Comparison of ENCODE assay signal across 9 mouse cellular contexts in genomic region chr2:141434731-141435570, GRCm38 (mm10).
DNase-seq lines count a peak whose midpoint lies in the region; ATAC-seq and TF ChIP-seq lines count a peak whose summit lies in the region.
"Had no signal": no experiment of that assay in that cellular context is flagged by ENCODE, and none has a peak within 500 bp of the region (broad histone marks: within the 10 kb centered on the region; RNA-seq: fewer than 3 reads in every experiment).

No protein-coding gene starts in this region.

- H3K27ac ChIP-seq in forebrain, embryonic 16.5 days (ENCODE audit: low read length), result peak overlapping the region; percentile 55
- H3K27ac ChIP-seq in neural tube, embryonic 14.5 days (ENCODE audit: low read depth, low read length), result no peak overlapping the region
- no peak overlapping the region for H3K27ac ChIP-seq in thymus, adult 2 months (ENCODE audit: control insufficient read depth, insufficient read depth, low read length)
- H3K27ac ChIP-seq in heart, embryonic 11.5 days (ENCODE audit: low read depth, low read length), result no peak overlapping the region
- H3K27ac ChIP-seq: liver, embryonic 15.5 days had no signal

- no peaks in the 10 kb centered on the region for H3K9me3 ChIP-seq in forebrain, embryonic 16.5 days (ENCODE audit: control insufficient read depth, low read length)
- H3K9me3 ChIP-seq in neural tube, embryonic 14.5 days (ENCODE audit: control insufficient read depth, low read length), result no peaks in the 10 kb centered on the region
- no peaks in the 10 kb centered on the region for H3K9me3 ChIP-seq in heart, embryonic 11.5 days (replicated peaks; ENCODE audit: control insufficient read depth, low read length)
- H3K9me3 ChIP-seq: liver, embryonic 15.5 days had no signal

- no peak for TF ChIP-seq CTCF in thymus, adult 2 months (IDR thresholded peaks at IDR 0.05; ENCODE audit: borderline replicate concordance, control insufficient read depth, extremely low read depth, insufficient read depth, low read length, poor library complexity)

- H3K27me3 ChIP-seq in forebrain, embryonic 16.5 days (replicated peaks; ENCODE audit: control insufficient read depth, insufficient read depth, low read length), result no peaks in the 10 kb centered on the region
- H3K27me3 ChIP-seq in neural tube, embryonic 14.5 days (ENCODE audit: control insufficient read depth, insufficient read depth, low read length), result no peaks in the 10 kb centered on the region
- H3K27me3 ChIP-seq in thymus, adult 2 months (ENCODE audit: control insufficient read depth, insufficient read depth, low read length), result no peaks in the 10 kb centered on the region
- no peaks in the 10 kb centered on the region for H3K27me3 ChIP-seq in heart, embryonic 11.5 days (ENCODE audit: control insufficient read depth, insufficient read depth, low read length)
- H3K27me3 ChIP-seq: liver, embryonic 15.5 days had no signal

- H3K36me3 ChIP-seq in forebrain, embryonic 16.5 days (ENCODE audit: control insufficient read depth, insufficient read depth), result no peaks in the 10 kb centered on the region
- H3K36me3 ChIP-seq in neural tube, embryonic 14.5 days (ENCODE audit: control insufficient read depth, insufficient read depth, low read length), result no peaks in the 10 kb centered on the region
- no peaks in the 10 kb centered on the region for H3K36me3 ChIP-seq in thymus, adult 2 months (ENCODE audit: control insufficient read depth, insufficient read depth, low read length)
- H3K36me3 ChIP-seq in heart, embryonic 11.5 days (ENCODE audit: control insufficient read depth, insufficient read depth, low read length), result no peaks in the 10 kb centered on the region
- H3K36me3 ChIP-seq: liver, embryonic 15.5 days had no signal

- WGBS in forebrain, embryonic 16.5 days, result 38% methylated on average over 16 of the region's 16 CpGs
- WGBS in neural tube, embryonic 14.5 days, result 31% methylated on average over 16 of the region's 16 CpGs
- 76% methylated on average over 16 of the region's 16 CpGs for WGBS in thymus, adult 2 months
- 71% methylated on average over 16 of the region's 16 CpGs for WGBS in heart, embryonic 11.5 days (ENCODE audit: insufficient replicate concordance)

- peak overlapping the region; percentile 31 for H3K4me2 ChIP-seq in forebrain, embryonic 16.5 days (ENCODE audit: low read length)
- H3K4me2 ChIP-seq in neural tube, embryonic 14.5 days (ENCODE audit: low read depth, low read length), result peak overlapping the region; percentile 29; the same call in 1 of the 2 replicates
- H3K4me2 ChIP-seq in heart, embryonic 11.5 days, result no peak overlapping the region
- H3K4me2 ChIP-seq: liver, embryonic 15.5 days had no signal

- peak; percentile 78 for ATAC-seq in forebrain, embryonic 16.5 days
- peak; percentile 77 for ATAC-seq in neural tube, embryonic 14.5 days (ENCODE audit: low read depth)
- no peak for ATAC-seq in heart, embryonic 11.5 days (replicated peaks; ENCODE audit: insufficient number of reproducible peaks, low FRiP score, low TSS enrichment)

- DNase-seq in ovary, postnatal 14 days (ENCODE audit: low spot score), result peak; percentile 20
- no peak for DNase-seq in ovary, postnatal 10 days (ENCODE audit: low spot score)
- peak; percentile 32 to 60 for DNase-seq in layer of hippocampus, adult 18-20 months (ENCODE audit: low spot score in 2 of 2)
- no peak for DNase-seq in thymus, adult 2 months
- DNase-seq in urinary bladder, postnatal 4 days (ENCODE audit: low spot score in 2 of 2), result no peak

- peaks cover 6% of the 10 kb centered on the region for H3K4me1 ChIP-seq in forebrain, embryonic 16.5 days (replicated peaks; ENCODE audit: control insufficient read depth, insufficient read depth, low read length)
- peaks cover 9% of the 10 kb centered on the region; the same call in 1 of the 2 replicates for H3K4me1 ChIP-seq in neural tube, embryonic 14.5 days (ENCODE audit: control insufficient read depth, insufficient read depth, low read length)
- no peaks in the 10 kb centered on the region for H3K4me1 ChIP-seq in thymus, adult 2 months (replicated peaks; ENCODE audit: control insufficient read depth, insufficient read depth, low read length)
- no peaks in the 10 kb centered on the region for H3K4me1 ChIP-seq in heart, embryonic 11.5 days (ENCODE audit: control insufficient read depth, insufficient read depth, low read length)
- H3K4me1 ChIP-seq: liver, embryonic 15.5 days had no signal

- TF ChIP-seq POLR2A in thymus, adult 2 months (IDR thresholded peaks at IDR 0.05; ENCODE audit: control insufficient read depth, extremely low read depth, insufficient read depth, low read length, poor library complexity), result no peak

- no peak overlapping the region for H3K9ac ChIP-seq in forebrain, embryonic 16.5 days (replicated peaks; ENCODE audit: low read depth, low read length)
- H3K9ac ChIP-seq in neural tube, embryonic 14.5 days (replicated peaks; ENCODE audit: low read depth, low read length), result no peak overlapping the region
- H3K9ac ChIP-seq in heart, embryonic 11.5 days (ENCODE audit: low read depth, low read length), result no peak overlapping the region
- H3K9ac ChIP-seq: liver, embryonic 15.5 days had no signal

- no peak overlapping the region for H3K4me3 ChIP-seq in forebrain, embryonic 16.5 days (replicated peaks; ENCODE audit: low read length)
- no peak overlapping the region for H3K4me3 ChIP-seq in neural tube, embryonic 14.5 days (ENCODE audit: low read depth, low read length)
- no peak overlapping the region for H3K4me3 ChIP-seq in thymus, adult 2 months (ENCODE audit: control insufficient read depth, insufficient read depth, low read length)
- no peak overlapping the region for H3K4me3 ChIP-seq in heart, embryonic 11.5 days (ENCODE audit: low read depth, low read length)
- H3K4me3 ChIP-seq: liver, embryonic 15.5 days had no signal

Comparison
In these comparisons a context has a peak if more than half of its experiments do, and no peak if none do; other contexts are left out.
1. DNase-seq: peak in ovary, postnatal 14 days (single experiment) and layer of hippocampus, adult 18-20 months (2 of 2); none in ovary, postnatal 10 days (single experiment), thymus, adult 2 months (single experiment) and urinary bladder, postnatal 4 days (0 of 2).